Mouse (Mus musculus) left cerebral cortex, postnatal 14 days (tissue): ENCODE data around the gene Magohb. TPM values are rescaled to one million over a fixed set of nuclear protein-coding genes. Genes with fewer than 3 reads are reported as not detected.
A peak's percentile ranks its signal among the peaks of the same experiment; 100 is the strongest.
"Not testable (repeated sequence)": the region's sequence is repeated elsewhere in the genome, so short reads cannot be mapped to it uniquely, and the experiment has no call there.

Experiments
- DNase-seq, 2 experiments: peaks; one replicate each; pipeline ENCODE4 v3.0.0; 2021 to 2022; ENCODE audit warnings: low spot score in 2 of 2, mixed read lengths in 1 of 2
- intact Hi-C: fragments of 180-260 bp; cut with DNase I; formaldehyde crosslinking; loops from one replicate; pipeline ENCODE4 v1.15.1; 2025
- long read RNA-seq, 2 experiments: library from polyadenylated mRNA; stranded (forward); transcript quantifications; one replicate each; pipeline ENCODE4 v2.0.0; 2021
- total RNA-seq, 2 experiments: library from RNA; stranded (reverse); gene quantifications; 2 replicates each; pipeline ENCODE4 v1.2.3; 2021

The Magohb gene
- total RNA-seq = 10 to 100 TPM; 10.3 to 14.0 TPM
- long read RNA-seq, experiment 1, transcript Magohb-201 (5 exons, 767 nt) = major isoform, 7 of 8 reads
- long read RNA-seq, experiment 1, partial matches to known transcripts = 1 of 8 reads
- long read RNA-seq, experiment 1, other reads (novel, unspliced or antisense) = 0 of 8 reads
- long read RNA-seq, experiment 2, transcript Magohb-201 (5 exons, 767 nt) = major isoform, 7 of 7 reads
- long read RNA-seq, experiment 2, partial matches to known transcripts = 0 of 7 reads
- long read RNA-seq, experiment 2, other reads (novel, unspliced or antisense) = 0 of 7 reads

DNA sequence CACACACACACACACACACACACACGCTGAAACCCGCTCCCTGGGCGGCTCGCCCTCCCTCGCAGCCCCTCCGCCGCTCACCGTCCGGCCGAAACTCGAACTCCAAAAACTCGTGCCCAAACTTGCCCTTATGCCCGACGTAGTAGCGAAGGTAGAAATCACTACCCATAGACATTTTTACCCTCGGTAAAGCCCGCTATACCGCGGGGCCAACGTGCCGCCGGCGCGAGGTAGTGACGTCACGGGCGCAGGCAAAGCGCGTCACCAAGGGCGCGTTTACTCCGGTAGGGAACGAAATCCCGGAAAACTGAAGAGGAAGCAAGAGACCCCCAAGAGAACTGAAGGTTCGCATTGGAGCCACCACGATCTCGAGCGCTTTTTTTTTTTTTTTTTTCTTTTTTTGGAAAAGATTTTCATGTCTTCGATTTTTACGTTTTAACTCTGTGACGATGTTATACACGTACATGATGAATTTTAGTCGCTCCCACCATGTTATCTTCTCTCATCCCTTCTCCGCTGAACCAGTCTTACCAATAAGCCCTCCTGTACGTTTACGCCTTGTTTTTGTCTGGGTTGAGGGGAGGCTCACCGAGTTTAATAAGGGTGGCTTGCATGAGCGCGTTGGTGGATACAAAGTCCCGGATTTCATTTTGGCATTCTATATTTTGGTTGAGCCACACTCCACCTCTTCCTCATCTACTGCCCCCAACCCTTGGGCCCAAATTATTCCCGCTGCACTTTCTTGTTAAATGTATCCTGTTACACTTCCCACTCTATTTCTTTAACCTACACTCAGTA lies at the start of gene Magohb:
Magohb (minus strand) TSS at position 254 of the 798 bp plus-strand sequence.
- peak; percentile 80 to 92 for DNase-seq
- intact Hi-C loops = loop anchor here (5.0 kb wide), 1 partner anchor 124 kb away; no protein-coding TSS in a partner anchor

DNA sequence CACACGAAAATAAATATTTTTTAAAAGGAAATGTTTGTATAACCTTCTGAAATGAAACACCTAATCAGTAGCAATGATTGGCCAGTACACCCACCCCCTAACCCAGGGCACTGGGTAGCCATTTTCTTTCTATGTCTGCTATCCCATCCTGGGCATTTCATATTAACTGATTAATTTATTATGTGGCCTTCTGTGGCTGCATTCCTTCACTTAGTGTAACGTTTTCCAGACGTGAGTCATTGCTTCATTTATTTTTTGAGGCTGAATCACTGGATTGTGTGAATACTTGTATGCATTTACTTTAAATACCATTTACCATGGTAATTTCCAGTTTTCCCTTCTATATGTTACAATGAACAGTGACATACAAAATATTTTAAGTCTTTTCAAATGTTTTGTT lies 47.0 kb upstream of the Magohb start:
- no peak for DNase-seq
- intact Hi-C loops = no loop called here

DNA sequence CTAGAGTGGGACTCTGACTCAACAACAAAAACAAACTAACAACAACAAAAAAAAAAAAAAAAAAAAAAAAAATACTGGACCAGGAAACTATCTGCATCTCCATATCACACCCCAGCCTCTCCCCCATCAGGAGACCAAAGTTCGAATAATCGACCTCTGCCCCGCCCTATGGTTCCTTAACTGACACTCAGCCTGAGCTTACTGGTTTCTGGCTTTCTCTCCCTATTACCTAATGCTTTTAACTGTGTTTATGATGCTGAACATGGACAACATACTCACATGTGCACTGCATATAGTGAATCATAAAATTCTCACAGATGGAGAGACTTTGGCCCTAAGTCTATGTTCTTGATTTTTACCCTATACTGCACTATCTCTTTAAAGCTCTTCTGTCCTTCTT lies 46.3 kb upstream of the Magohb start:
- intact Hi-C loops = no loop called here

DNA sequence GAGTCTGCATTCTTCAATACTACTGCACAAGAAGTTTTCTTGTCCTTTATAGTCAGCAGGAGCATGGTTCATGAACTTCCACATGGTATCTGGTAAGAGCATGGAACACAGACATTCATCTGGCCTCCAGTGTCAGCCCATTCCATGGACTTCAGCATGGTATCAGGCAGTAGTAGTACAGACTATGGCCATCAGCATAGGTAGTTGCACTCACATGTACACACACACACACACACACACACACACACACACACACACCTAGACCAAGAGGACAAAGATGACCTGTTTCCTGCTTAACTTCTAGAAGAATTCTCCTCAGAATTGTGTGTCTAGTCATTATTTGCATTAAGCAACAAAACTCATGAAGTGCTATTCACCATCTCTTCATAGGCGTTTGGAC lies 45.7 kb upstream of the Magohb start:
- intact Hi-C loops = no loop called here
- DNase-seq = no peak

More for the DNA sequence above, 46.3 kb upstream of the Magohb start:
- DNase-seq = no peak

DNA sequence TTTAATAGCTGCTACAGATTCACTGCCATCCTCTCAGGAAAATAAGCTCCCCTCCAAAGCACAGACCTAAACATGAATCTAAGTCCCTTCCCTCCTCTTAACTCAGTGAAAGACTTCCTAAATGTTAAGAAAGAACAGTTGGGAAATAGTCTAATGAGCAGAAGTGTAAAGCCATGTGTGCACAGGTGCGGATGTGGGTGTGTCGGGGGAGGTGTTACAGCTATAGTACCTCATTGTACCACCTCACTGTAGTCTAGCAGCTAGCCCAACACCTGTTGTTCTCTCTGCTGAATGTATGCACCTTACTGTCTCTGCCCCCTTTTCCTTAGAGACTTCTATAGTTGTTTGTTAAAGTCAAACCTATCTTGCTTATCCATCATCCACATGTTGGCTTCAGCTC lies 34.0 kb upstream of the Magohb start:
- intact Hi-C loops = no loop called here
- no peak for DNase-seq

DNA sequence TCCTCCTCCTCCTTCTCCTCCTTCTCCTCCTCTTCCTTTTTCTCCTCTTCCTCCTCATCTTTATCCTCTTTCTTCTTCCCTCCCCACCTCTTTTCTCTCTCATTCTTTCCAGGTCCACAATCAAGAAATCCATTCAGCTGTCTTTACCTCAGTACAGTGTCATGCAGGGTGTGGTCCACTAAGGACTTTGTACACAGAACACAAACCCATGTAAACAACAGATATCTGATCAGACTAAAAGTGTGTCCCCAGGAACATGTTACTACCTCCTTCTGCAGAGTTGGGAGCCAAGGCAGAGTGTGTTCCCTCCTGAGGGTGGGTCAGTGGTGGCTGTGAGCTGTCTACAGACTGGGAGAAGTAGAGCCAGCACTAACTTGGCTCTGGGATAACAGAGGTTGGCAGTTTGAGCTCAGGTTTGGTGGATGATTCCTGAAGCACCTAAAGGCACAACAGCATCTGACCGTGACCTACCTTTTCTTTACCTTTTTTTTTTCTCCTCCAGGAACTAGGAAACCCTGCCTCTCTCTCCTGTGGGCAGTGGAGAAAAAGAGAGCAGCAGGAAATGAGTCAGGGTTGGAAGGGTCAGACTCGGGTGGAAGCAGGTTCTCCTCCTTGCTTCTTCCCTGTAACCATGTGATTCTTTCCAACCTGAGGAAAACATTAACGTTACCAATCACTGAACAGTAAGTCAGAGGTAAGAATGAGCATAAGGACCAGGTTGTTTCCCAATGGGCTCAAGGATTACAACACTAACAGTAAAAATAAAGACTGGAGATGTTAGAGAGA lies 29.0 kb upstream of the Magohb start:
- intact Hi-C loops = no loop called here
- no peak for DNase-seq

DNA sequence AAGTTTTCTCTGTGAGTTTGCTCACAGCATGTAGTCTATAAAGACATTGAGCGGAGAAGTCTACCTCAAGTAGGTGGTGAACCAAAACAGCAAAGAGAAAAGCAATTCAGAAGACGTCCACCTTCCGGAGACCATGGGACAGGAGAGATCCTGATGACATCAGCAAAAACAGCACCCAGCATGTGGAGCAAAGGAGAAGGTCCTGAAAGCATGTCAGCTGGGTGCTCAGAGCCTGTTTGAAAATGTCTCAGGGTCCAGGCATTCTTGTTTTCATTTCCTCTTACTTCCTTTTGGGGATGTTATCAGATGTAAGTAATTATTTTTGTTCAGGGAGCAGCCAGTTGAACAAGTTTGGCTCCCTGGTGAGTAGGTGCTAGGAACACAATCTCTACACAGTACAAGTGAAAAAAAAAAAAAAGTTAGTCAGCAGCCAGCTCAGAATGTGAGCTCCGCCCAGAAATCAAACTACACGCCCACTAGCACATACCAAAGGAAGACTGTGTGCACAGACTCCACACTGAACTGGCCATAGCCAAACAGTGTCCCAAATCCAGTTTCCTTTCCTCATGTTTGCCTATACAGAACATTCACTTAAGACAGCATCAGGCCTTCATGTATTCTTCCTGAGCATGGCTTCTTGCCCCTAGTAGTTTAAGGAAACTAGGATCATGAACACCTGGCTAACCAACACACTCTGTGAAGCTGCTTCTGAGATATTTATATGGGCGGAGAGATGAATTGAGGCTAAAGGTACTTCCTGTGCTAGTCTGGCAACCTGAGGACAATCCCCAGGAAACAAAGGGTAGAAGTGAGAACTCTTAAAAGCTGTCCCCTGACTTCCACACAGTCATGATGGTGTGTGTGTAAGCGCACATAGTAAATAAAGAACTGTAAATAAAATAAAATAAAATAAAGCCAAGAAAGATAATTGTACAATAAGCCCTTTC lies 23.4 kb upstream of the Magohb start:
- intact Hi-C loops = no loop called here
- DNase-seq = no peak

DNA sequence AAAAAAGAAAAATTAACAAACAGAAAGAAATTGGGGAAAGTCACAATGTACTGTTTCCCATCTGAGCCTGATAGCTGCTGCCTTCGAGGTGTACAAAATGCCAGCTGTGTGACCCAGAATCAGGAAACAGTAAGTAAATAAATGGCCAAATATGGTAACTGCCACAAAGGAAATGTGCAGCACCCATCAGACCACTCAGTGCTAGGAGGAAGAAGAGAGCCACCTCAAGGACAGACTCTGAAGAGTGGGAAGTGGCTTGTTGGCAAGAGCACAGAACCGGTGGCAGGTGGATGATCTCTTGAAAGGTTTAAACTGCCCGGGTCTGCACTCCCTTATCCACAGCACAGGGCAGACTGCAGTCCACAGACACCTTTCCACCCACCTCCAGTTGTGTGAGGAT lies 15.0 kb upstream of the Magohb start:
- intact Hi-C loops = no loop called here
- DNase-seq = no peak

DNA sequence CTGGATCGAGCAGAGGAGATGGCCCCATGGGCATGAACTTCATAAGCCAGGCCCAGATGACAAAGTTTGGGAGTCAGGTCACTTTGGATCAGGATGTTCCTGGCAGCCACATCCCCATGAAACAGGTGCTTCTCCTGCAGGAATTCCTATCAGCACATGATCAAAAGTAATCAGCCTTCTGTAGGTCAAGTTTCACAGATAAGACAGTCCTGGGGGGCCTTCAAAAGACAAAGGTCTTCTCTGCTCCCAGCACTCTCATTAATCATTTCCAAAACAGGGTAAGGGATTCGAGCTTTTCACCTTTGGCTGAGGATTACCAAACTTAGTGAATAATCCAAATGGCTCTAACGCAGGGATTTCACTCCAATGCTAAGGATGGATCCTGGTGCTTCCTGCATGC lies 11.7 kb upstream of the Magohb start:
- intact Hi-C loops = no loop called here

DNA sequence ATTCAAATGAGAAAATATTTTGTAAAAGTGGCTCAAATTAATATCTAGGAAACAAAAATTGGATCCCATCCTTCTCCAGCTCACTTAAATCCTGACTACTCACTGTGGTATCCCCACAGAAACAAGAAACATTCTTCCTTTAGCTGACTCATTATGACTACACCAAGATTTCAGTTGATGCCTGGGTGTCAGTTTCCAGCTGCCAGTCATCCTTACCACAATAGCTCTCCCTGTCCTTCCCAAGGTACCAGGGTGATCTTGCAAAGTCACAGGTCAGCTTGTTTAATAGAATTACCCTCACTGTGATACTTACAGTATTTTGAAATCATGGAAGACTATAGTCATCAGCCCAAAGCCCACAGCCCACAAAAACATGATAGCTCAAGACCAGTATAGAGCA lies 5.5 kb upstream of the Magohb start:
- no peak for DNase-seq
- intact Hi-C loops = no loop called here

More for the DNA sequence above, 11.7 kb upstream of the Magohb start:
- DNase-seq = no peak

DNA sequence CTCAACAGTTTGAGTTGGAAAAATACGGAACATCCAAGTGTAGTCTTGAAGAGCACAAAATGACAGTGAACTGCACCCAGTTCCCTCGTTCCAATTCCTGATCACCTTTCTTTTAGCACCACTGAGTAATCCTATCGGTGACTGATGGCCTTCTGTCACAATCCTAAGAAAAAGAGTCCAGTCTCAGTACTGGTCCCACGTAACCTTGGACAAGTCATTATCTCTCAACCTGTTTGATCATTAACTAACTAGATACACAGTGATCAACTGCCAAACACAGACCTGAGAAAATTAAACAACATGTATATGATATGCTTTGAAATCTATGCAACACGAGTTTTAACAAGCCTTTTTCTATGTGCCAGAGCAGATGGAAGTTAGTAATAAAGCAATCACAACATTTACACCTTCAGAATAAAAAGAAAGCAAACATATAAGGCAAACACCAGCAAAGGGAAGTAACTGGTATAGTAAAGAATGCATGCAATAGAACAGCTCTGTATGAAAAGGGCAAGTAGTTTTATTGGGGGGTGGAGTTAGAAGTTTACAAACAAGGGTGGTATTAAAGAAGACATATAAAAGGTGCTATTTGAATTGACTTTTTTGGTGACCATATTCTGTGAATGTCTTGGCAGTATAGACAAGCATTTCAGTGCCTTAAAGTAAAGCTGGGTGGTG lies 1.5 kb upstream of the Magohb start:
- no peak for DNase-seq
- intact Hi-C loops = loop anchor here (2.0 to 5.0 kb wide), 2 partner anchors 16 to 123 kb away; no protein-coding TSS in a partner anchor

DNA sequence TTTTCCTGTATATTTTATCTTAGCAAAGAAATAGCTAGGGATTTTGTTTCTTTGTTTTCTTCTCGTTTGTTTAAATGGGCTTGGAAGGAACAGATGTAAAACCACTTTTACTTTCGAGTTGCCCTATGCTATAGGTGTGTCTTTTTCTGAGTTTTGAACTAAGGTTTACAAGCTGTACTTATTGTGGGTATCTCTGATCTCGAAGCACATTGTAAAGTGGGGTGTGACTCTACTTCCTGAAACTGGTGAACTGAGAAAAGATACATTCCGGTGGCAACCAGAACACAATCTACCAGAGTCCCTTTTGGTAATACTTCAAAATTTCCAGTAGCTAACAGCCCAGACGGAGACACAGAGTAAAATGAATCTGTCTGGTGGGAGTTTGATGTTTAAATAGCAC lies 872 bp upstream of the Magohb start:
- intact Hi-C loops = loop anchor here (2.0 to 5.0 kb wide), 2 partner anchors 17 to 123 kb away; no protein-coding TSS in a partner anchor
- no peak for DNase-seq

DNA sequence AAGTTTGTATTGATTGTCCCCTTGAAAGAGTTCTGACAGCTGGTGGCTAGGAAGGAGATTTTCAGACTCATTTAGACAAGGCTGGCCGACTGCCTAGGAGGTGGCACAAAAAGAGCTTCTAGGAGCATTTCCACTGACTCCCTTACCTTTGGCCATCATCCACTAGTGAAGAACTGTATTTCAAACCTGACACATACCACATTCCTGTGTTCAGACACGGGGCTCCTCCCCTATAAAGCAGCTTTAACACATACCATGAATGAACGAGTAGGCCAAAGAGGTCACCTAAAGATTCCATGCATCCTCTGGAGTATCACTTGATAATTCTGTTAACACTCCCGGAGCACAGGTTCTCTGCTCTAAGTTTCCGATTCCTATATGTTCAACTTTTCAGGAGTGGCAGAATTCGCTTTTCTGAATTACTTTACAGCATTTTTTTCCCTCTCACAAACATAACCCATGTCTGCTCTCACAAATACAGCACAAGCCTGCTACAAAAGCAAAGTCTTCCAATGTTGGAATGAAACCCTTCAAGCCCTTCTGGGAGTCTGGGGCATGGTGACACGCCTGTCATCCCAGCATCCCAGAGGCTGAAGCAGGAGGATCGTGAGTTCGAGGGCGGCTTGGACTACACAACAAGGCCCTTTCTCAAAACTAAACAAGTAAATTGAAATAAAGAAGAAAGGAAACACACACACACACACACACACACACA lies 611 bp downstream of the Magohb start:
- intact Hi-C loops = loop anchor here (5.0 kb wide), 1 partner anchor 125 kb away; no protein-coding TSS in a partner anchor
- peak; percentile 9 to 37 for DNase-seq

DNA sequence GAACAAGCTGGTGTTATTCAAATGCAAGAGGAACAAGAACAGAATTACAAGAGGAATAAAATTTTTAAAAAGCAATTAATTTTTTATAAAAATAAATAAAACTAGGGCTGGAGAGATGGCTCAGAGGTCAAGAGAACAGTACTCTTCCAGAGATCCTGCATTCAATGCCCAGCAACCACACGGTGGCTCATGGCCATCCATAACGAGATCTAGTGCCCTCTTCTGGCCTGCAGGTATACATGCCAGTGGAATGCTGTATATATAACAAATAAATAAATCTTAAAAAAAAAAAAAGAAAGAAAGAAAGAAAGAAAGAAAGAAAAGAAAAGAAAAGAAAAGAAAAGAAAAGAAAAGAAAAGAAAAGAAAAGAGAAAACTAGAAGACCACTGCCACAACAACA lies 2.6 kb downstream of the Magohb start:
- intact Hi-C loops = loop anchor here (5.0 kb wide), 1 partner anchor 127 kb away; no protein-coding TSS in a partner anchor
- peak; percentile 19 to 35 for DNase-seq

DNA sequence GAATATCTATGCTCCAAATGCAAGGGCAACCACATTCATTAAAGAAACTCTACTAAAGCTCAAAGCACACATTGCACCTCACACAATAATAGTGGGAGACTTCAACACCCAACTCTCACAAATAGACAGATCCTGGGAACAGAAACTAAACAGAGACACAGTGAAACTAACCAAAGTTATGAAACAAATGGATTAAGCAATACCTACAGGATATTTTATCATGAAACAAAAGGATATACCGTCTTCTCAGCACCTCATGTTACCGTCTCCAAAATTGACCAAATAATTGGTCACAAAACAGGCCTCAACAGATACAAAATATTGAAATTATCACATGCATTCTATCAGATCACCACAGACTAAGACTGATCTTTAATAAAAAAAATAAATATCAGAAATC lies 14.9 kb downstream of the Magohb start:
- intact Hi-C loops, DNase-seq: not testable (repeated sequence)

DNA sequence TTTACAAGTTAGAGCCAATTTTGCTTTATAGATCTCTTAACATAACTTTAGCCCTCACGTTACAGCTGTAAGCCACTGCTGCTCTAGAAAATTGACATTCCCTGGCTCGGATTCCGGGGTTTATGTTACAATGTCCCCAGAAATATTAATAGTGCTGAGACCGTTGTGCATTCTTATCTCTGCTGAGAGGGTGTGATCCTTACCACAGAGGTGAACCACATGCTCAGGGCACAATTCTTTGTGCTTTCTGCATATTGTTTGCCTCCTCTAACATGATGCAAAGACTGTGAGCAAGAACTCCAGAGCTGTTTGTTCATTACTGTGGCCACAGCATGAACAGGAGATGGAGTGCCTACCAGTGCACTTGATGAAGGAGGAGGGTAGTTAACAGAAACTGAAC lies 16.4 kb downstream of the Magohb start:
- intact Hi-C loops = no loop called here
- DNase-seq = no peak

DNA sequence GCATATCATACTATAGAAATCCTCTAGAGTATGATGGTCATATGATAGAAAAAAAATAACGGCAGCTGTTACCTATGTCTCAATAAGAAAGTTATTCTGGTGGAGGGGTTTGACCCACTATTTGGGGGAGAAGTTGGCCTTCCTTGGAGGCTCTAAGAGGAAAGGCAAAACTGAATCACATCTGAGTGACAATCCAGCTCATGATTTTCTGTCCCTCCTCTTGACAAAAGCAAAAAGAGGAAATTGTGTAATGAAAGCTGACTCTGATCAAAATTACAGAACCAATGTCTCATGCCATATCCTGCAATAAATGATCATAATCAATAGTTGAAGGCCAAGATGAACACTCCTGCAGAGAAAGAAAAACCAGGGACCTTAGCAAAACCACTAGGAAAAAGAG lies 20.7 kb downstream of the Magohb start:
- intact Hi-C loops = no loop called here
- no peak for DNase-seq

DNA sequence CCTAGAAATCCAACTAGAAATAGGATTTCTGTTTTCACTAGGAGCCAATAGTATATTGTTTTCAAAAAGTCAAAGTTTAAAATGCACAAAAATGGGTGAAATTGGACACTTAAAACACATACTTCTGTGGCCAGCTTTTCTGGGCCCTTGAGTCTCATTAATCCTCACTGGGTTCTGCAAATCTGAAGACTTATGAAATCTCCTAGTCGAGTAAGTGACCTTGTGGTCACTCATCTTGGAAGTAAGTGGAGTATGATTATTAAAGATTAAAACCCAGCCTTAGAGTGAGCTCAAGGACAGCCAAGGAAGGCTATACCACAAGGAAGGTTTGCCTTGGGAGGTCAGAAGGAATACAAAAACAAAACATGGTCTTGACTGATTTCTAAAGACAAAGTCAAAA lies 22.7 kb downstream of the Magohb start:
- intact Hi-C loops = no loop called here
- DNase-seq = no peak
